Mouse (Mus musculus) heart, postnatal 4 days (tissue): ENCODE results near the gene Irf1. TPM values are rescaled to one million over a fixed set of nuclear protein-coding genes. Genes with fewer than 3 reads are reported as not detected.

ENCODE experiments used
- DNase-seq: peaks from one replicate; pipeline ENCODE4 v3.0.0; 2021
- microRNA-seq, 2 experiments: library from miRNA; unstranded; fragments of <30 nt; microRNA quantifications; one replicate each; pipeline ENCODE4 v1.2.0; 2021 to 2022
- total RNA-seq, 2 experiments: library from RNA; stranded (reverse); gene quantifications; 2 replicates each; pipeline ENCODE4 v1.2.3; 2021

The Irf1 gene
- total RNA-seq, 2 experiments from 2014 or later: 11.8 to 12.2 TPM

DNA sequence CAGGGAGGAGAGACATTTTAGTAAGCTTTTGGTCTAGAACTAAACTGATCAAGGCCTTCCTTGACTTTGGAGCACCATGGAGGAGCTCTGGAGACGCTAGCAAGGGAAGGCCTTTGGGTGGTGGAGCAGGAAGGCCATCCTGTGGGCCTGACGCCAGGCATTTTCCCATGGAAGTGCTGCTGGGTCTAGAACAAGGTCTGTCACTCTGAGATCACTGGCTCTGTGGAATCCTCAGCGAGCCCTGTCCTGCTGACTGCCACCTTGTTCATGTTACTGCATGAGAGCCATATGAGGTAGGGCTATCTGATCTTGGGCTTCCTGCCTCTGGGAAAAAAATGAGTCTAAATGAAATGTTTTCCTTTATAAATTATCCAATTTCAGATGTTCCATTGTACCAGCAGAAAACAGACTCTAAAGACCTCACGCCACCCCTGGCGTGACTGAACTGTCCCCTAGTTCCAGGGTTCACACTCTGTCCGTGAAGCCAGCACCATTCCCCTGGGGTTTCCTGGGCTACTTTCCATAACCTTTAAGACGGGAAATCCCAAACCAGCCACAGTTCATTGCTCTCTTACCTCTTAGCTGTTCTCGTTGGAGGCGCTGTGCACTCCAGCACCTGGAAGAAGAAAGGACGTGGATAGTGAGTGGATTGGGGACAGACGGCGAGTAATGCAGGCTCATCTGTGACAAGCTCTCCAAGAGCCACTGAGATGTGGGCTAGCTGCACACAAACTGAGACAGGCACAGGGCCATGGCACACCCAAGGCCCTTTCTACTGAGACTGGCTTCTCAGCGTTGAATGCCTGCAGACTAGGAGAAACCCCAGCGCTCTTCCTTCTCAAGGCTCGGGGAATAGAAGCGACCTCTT is 43.4 kb downstream of the Irf1 start:
- DNase-seq: peak; percentile 48

DNA sequence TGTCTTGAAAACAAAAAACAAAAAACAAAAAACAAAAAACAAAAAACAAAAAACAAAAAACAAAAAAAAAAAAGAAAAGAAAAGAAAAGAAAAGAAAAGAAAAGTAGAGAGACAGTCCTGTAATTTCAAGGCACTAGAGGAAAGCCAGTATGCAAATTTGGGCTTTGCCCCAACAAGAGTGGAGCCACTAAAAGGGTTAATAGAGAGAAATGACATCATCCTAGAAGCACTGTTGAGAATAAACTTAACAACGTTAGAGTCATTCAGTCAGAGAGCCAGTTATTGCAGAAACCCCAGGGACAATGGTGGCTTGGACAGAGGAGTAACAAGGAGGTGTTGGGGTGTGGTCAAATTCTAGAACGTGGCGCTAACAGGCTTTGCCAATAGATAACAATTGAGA is 45.0 kb downstream of the Irf1 start:
- no peak for DNase-seq

DNA sequence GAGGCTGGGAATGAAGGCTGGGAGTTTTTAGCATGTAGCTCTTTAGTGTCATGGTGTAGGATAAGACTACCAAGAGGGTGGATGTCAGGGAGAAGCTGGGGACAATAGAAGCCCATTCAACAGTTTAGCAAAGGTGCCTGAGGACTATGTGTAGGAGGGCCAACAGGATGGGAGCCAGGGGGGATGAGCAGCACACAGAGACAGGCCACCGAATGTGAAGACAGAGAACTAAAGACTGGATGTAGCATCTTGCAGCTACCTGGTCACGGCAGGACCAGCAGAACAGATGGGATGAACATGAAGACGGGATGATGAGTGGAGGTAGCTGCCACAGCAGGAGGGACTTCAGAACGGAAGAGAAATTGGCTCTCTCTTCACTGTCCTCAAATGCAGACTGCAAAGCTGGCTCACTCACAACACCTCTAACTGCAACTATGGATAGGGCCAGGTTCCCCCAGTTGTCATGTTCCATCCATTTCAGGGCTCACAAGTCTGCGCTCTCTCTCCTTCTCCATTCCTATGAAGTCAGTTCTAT is 47.1 kb downstream of the Irf1 start:
- DNase-seq: no peak

DNA sequence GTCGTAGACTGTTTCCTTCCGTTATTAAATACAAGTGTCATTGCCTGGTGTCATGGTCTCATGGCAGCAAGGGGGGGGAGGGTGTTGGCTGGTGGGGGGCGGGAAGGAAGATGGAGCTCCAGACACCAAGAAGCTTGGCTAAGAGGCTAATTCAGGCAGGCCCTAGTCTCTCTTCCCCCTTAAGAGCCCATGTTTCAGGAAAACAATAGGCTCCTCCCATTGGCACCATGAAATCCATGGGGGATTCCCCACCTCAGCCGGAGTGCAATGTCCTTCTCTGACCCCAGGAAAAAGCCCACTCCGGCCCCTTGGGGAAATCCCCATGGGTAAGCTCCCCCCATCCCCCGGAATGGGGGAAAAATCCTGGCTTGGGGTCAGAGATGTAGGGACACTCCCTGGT is 49.0 kb downstream of the Irf1 start:
- DNase-seq: peak; percentile 29

DNA sequence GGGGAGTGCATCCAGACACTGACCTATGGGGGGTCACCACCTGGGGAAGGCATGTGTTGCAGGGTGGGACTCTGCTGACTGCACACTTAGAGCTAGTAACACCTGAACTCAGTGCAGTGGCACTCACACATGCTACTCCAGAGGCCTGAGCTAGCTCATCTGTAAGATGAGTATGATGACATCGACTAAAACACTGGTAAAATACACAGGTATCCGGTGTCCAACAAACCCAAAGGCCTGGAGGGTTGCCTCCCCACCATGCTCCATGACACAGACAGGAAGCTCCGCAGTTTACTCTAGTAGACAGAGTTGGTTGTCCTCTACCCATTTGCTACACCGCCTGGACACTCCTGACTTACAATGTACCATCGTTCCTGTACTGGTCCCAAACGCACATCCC is 49.7 kb downstream of the Irf1 start:
- no peak for DNase-seq

DNA sequence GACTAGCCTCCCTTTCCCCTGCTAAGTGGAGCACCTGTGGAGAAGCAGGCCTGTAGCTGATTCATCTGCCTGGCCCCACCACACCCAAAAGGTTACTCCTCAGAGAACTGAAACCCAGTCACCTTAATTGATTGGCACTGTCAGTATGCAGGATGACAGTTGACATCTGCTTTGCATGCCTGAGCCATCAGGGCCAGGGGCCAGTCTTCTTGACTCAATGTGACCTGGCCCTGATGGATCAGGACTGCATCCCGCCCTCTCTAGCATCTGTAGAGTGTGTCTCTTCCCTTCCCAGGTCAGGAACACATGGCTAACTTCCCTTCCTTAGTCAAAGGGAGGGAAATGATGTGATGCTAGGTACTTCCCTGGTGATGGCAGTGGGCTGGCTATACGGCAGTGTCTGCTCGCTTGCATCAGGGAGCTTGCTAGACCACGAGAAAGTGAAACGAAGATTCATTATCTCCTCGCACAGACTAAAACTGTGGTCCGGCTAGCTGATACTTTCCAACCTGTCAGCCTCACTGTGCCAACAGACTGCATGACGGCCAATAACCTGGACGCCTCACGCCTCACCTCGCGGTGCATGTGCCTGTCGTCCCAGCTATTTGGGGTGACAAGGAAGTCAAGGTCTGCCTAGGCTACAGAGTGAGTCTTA is 50.8 kb downstream of the Irf1 start:
- no peak for DNase-seq

DNA sequence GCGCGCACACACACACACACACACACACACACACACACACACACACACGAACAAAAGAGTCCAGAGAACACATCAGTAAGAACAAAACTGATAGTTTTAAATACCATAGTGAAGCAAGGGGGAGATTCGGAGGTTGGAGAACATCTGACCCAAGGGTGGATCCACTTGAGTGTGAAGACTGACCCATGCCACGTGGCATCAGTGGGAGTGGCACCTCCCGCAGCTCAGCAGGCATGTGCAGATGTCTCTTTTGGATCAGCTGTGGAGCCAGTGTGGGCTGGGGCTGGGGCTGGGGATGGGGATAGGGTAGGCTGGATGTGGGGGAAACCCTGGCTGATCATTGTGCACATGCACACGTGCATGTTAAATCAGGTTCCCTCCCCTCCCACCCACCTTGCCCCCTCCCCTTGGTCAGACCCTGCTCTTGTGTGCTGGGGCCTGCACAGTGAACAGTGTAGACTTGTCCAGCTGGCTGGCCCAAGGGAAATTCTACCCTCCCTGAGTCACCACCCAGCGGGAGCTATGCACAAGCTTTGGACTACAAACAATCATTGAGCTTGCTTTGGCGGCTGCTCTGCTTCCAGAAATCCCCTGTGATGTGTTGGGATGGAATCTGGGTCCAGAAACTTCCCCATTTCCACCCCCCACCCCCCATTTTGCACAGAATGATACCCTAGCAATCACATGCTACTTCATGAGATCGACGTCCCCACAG is 51.6 kb downstream of the Irf1 start:
- DNase-seq: no peak

DNA sequence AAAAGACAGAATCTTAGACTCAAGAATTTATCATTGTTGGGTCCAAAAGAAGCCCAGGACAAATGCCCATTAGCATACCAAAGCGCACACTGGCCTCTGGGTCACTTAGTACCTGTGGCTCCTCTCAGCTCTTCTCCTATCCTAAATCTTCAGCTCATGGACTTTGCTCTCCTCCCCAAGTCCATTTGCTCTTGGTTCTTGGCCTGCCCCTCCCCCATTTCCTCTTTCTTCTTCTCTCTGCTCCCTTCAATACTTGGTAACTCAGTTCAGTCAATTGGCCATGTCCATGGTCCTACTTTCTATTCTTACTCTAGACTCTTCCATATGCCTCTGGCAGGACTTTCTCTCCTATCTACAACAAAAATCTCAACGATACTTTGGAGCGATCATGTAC is 52.1 kb downstream of the Irf1 start:
- no peak for DNase-seq

DNA sequence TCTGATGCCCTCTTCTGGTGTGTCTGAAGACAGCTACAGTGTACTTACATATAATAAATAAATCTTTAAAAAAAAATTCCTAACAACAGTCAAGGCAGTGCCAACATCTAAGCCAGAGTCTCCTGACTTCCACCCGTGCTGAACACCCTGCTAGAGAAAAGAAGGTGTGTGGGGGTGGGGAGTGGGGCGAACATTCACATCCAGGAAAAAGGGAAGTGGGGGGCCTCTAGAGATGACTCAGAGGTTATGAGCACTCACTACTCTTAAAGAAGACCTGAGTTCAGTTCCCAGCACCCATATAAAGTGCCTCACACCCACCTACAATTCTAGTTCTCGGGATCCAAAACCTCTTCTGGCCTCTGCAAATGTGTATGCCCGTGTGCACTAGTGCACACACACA is 55.6 kb downstream of the Irf1 start:
- no peak for DNase-seq

Small RNAs within 50 kb of the gene (microRNA-seq; reads per million reads assigned to microRNA genes)
- gene Mir7671: 0 reads per million in 2 experiments

Other genes with a start within 250 kb of the Irf1 start
- gene Kif3a, start 202.6 kb upstream of the Irf1 start, total RNA-seq: 10 to 100 TPM; 14.1 to 14.4 TPM
- not detected for gene Il4, start 151.3 kb upstream of the Irf1 start, total RNA-seq
- gene Il13, start 135.3 kb upstream of the Irf1 start, total RNA-seq: not detected
- gene Rad50, start 62.7 kb upstream of the Irf1 start, total RNA-seq: 10 to 100 TPM; 13.0 to 13.5 TPM
- gene Il5, start 49.2 kb upstream of the Irf1 start, total RNA-seq: not detected
- gene Gm17334, start 3.2 kb downstream of the Irf1 start, total RNA-seq: not detected
- gene Gm12216, start 89.2 kb downstream of the Irf1 start, total RNA-seq: 1 to 10 TPM in 1 of 2 experiments, under 1 TPM in 1; 0.32 to 1.6 TPM
- 10 to 100 TPM; 13.3 to 15.0 TPM for gene Slc22a5, start 121.6 kb downstream of the Irf1 start, total RNA-seq
- gene Slc22a21, start 210.3 kb downstream of the Irf1 start, total RNA-seq: 1 to 10 TPM; 1.9 to 2.4 TPM